Mouse (Mus musculus) heart, adult 2 months (tissue): ENCODE results near the gene Galnt2.

Source experiments
- CTCF ChIP-seq: fragments of 200-600 bp; IDR thresholded peaks from 2 replicates; pipeline ENCODE4 v1.8.1; 2022; ENCODE audit warnings: antibody characterized with exemption, mild to moderate bottlenecking, moderate library complexity
- EP300 ChIP-seq: fragments of 200-500 bp; IDR thresholded peaks from 2 replicates; pipeline ENCODE4 v1.6.1; 2011; ENCODE audit warnings: low read depth, low read length, control low read depth; ENCODE audit not compliant: insufficient read depth
- POLR2A ChIP-seq: fragments of 200-500 bp; IDR thresholded peaks from 2 replicates; pipeline ENCODE4 v1.6.1; 2011; ENCODE audit warnings: mild to moderate bottlenecking, low read depth, low read length, control low read depth; ENCODE audit not compliant: insufficient read depth

- TF ChIP-seq POLR2A (no peak), EP300 (no peak), CTCF (no peak)
Measured at GRCm38 (mm10) chr8:124282878-124283630, 51.9 kb downstream of the Galnt2 start.
